Mouse (Mus musculus) brain, embryonic 14.5 days (tissue): ENCODE data around the gene Cdc42bpa.

ENCODE experiments used
- CTCF ChIP-seq: fragments of 200-500 bp; IDR thresholded peaks from 2 replicates; pipeline ENCODE4 v1.5.1; 2012; ENCODE audit warnings: inconsistent platforms, mild to moderate bottlenecking, moderate library complexity, borderline replicate concordance; ENCODE audit not compliant: insufficient read depth, insufficient read length; ENCODE audit errors: extremely low read depth
- POLR2A ChIP-seq: fragments of 200-500 bp; IDR thresholded peaks from 2 replicates; pipeline ENCODE4 v1.6.1; 2012; ENCODE audit warnings: mild to moderate bottlenecking, inconsistent platforms, borderline replicate concordance; ENCODE audit not compliant: poor library complexity, insufficient read depth, insufficient read length, severe bottlenecking; ENCODE audit errors: extremely low read depth

DNA sequence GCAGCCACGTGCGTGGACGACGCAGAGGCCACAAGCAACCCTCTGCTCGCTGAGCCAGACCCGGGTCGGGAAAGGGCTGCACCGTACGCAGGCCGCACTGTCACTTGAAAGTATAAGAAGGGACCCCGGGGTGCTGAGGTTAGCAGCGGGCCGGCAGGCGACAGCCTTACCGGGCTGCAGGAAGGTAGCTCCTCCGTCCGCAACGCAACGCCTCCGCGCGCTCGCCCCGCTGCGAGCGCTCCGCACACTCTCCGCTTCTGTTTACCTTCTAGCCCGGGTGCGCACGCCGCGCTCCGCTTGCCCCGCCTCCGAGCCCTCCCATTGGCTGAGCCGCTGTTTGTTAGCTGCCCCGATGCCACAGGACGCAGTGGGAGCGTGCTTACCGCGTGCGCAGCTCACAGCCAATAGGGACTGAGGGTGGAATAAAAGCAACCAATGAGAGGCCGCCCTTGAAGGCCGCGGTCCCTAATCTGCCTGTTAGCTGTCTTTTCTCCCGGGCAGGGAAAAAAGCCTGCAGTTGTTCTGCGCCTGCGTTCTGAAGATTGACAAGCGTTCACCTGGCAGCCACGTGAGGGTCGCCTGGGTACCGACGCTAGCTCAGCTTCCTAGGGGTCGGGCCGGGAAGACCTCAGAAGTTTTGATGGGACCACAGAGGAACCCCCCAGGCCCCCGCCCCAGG, 235.6 kb downstream of the Cdc42bpa start:
- TF ChIP-seq CTCF: no peak
- TF ChIP-seq POLR2A: no peak
